8 mouse cellular contexts compared by ENCODE assay signal in genomic region chr3:121105408-121105708, GRCm38 (mm10).
DNase-seq lines count a peak whose midpoint lies in the region; ATAC-seq and TF ChIP-seq lines count a peak whose summit lies in the region.

No protein-coding gene starts in this region.

- peak; percentile 34; the same call in 1 of the 2 replicates for ATAC-seq in kidney, embryonic 16.5 days (ENCODE audit: low FRiP score, low TSS enrichment)
- peak; percentile 9; the same call in 1 of the 2 replicates for ATAC-seq in forebrain, embryonic 12.5 days (ENCODE audit: low FRiP score)
- no peak; the same call in 1 of the 2 replicates for ATAC-seq in intestine, embryonic 16.5 days
- ATAC-seq in midbrain, postnatal 0 days (ENCODE audit: low FRiP score), result no peak; the same call in 1 of the 2 replicates

- no peaks in the 10 kb centered on the region for H3K4me1 ChIP-seq in kidney, embryonic 16.5 days (ENCODE audit: insufficient read depth, low read length)
- H3K4me1 ChIP-seq in forebrain, embryonic 12.5 days, result peaks cover 6% of the 10 kb centered on the region
- no peaks in the 10 kb centered on the region for H3K4me1 ChIP-seq in intestine, embryonic 16.5 days (ENCODE audit: control insufficient read depth, insufficient read depth, low read length)
- H3K4me1 ChIP-seq in midbrain, postnatal 0 days (ENCODE audit: insufficient read depth, low read length), result no peaks in the 10 kb centered on the region

- H3K27ac ChIP-seq in kidney, embryonic 16.5 days (ENCODE audit: low read length), result no peak overlapping the region
- no peak overlapping the region for H3K27ac ChIP-seq in forebrain, embryonic 12.5 days
- no peak overlapping the region for H3K27ac ChIP-seq in intestine, embryonic 16.5 days (ENCODE audit: low read length)
- no peak overlapping the region for H3K27ac ChIP-seq in midbrain, postnatal 0 days (ENCODE audit: low read depth, low read length)

- TF ChIP-seq CTCF in midbrain, postnatal 0 days (IDR thresholded peaks at IDR 0.05), result no peak

- 73% methylated on average over 5 of the region's 5 CpGs for WGBS in kidney, embryonic 16.5 days
- 67% methylated on average over 5 of the region's 5 CpGs for WGBS in forebrain, embryonic 12.5 days
- WGBS in intestine, embryonic 16.5 days, result 75% methylated on average over 5 of the region's 5 CpGs
- WGBS in midbrain, postnatal 0 days, result 73% methylated on average over 5 of the region's 5 CpGs

- peak overlapping the region; percentile 42 for H3K4me2 ChIP-seq in kidney, embryonic 16.5 days (replicated peaks; ENCODE audit: low read depth, low read length)
- H3K4me2 ChIP-seq in forebrain, embryonic 12.5 days, result no peak overlapping the region
- peak overlapping the region; percentile 42; the same call in 1 of the 2 replicates for H3K4me2 ChIP-seq in intestine, embryonic 16.5 days (ENCODE audit: low read depth, low read length)
- peak overlapping the region; percentile 36; the same call in 1 of the 2 replicates for H3K4me2 ChIP-seq in midbrain, postnatal 0 days (ENCODE audit: low read depth, low read length, poor library complexity, severe bottlenecking)

- H3K27me3 ChIP-seq in kidney, embryonic 16.5 days (ENCODE audit: insufficient read depth, low read length), result no peaks in the 10 kb centered on the region
- no peaks in the 10 kb centered on the region for H3K27me3 ChIP-seq in forebrain, embryonic 12.5 days
- no peaks in the 10 kb centered on the region for H3K27me3 ChIP-seq in intestine, embryonic 16.5 days (replicated peaks; ENCODE audit: control insufficient read depth, insufficient read depth, low read length)
- no peaks in the 10 kb centered on the region for H3K27me3 ChIP-seq in midbrain, postnatal 0 days (ENCODE audit: insufficient read depth, low read length)

- DNase-seq in kidney, postnatal 36 days, result no peak
- no peak for DNase-seq in midbrain, postnatal 0 days (ENCODE audit: low spot score)
- DNase-seq in retina, embryonic 14.5 days (ENCODE audit: low spot score), result no peak
- DNase-seq in layer of hippocampus, adult 11-12 months (ENCODE audit: low spot score), result no peak
- no peak for DNase-seq in gastrocnemius, adult 8-10 months (ENCODE audit: low spot score in 2 of 2)

- no peaks in the 10 kb centered on the region for H3K36me3 ChIP-seq in kidney, embryonic 16.5 days (ENCODE audit: insufficient read depth, low read length)
- no peaks in the 10 kb centered on the region for H3K36me3 ChIP-seq in forebrain, embryonic 12.5 days (replicated peaks)
- H3K36me3 ChIP-seq in intestine, embryonic 16.5 days (ENCODE audit: control insufficient read depth, insufficient read depth, low read length), result no peaks in the 10 kb centered on the region
- H3K36me3 ChIP-seq in midbrain, postnatal 0 days (ENCODE audit: insufficient read depth, low read length), result no peaks in the 10 kb centered on the region

- no peak overlapping the region; the same call in 1 of the 2 replicates for H3K4me3 ChIP-seq in kidney, embryonic 16.5 days (ENCODE audit: low read length)
- H3K4me3 ChIP-seq in forebrain, embryonic 12.5 days (replicated peaks), result no peak overlapping the region
- H3K4me3 ChIP-seq in intestine, embryonic 16.5 days (ENCODE audit: low read length), result peak overlapping the region; percentile 42; the same call in 1 of the 2 replicates
- H3K4me3 ChIP-seq in midbrain, postnatal 0 days (ENCODE audit: low read depth, low read length), result no peak overlapping the region

- H3K9me3 ChIP-seq in kidney, embryonic 16.5 days (ENCODE audit: low read length), result no peaks in the 10 kb centered on the region
- no peaks in the 10 kb centered on the region for H3K9me3 ChIP-seq in forebrain, embryonic 12.5 days
- H3K9me3 ChIP-seq in intestine, embryonic 16.5 days (ENCODE audit: control insufficient read depth, low read length), result no peaks in the 10 kb centered on the region
- H3K9me3 ChIP-seq in midbrain, postnatal 0 days (ENCODE audit: low read length), result no peaks in the 10 kb centered on the region

- H3K9ac ChIP-seq in kidney, embryonic 16.5 days (replicated peaks; ENCODE audit: low read length), result no peak overlapping the region
- no peak overlapping the region for H3K9ac ChIP-seq in forebrain, embryonic 12.5 days
- no peak overlapping the region for H3K9ac ChIP-seq in intestine, embryonic 16.5 days (ENCODE audit: low read depth, low read length)
- H3K9ac ChIP-seq in midbrain, postnatal 0 days (replicated peaks; ENCODE audit: low read length, poor library complexity, severe bottlenecking), result no peak overlapping the region

Comparison
In these comparisons a context has a peak if more than half of its experiments do, and no peak if none do; other contexts are left out.
1. ATAC-seq: peak in kidney, embryonic 16.5 days (single experiment) and forebrain, embryonic 12.5 days (single experiment); none in intestine, embryonic 16.5 days (single experiment) and midbrain, postnatal 0 days (single experiment).